Mouse (Mus musculus) limb, embryonic 12.5 days (tissue): ENCODE measurements around the gene Psmb9. TPM values are rescaled to one million over a fixed set of nuclear protein-coding genes. Genes with fewer than 3 reads are reported as not detected.
A peak's percentile ranks its signal among the peaks of the same experiment; 100 is the strongest.
"Not testable (repeated sequence)": the region's sequence is repeated elsewhere in the genome, so short reads cannot be mapped to it uniquely, and the experiment has no call there.

Experiments used
- ATAC-seq: fragments of 200-750 bp; cut with Nextera tagmentation; 2 replicates; pipeline ENCODE4 v1.8.0; 2017; ENCODE audit warnings: low read depth, moderate TSS enrichment; ENCODE audit not compliant: insufficient number of reproducible peaks, insufficient read depth, low FRiP score, low TSS enrichment
- H3K27ac ChIP-seq: fragments of 300-500 bp; sonication (generic); 2 replicates; pipeline ENCODE4 v1.5.1; 2016; ENCODE audit warnings: mild to moderate bottlenecking, moderate library complexity
- H3K27me3 ChIP-seq: fragments of 300-500 bp; sonication (generic); 2 replicates; pipeline ENCODE4 v1.6.1; 2016; ENCODE audit warnings: mild to moderate bottlenecking, moderate library complexity
- H3K36me3 ChIP-seq: fragments of 300-500 bp; sonication (generic); 2 replicates; pipeline ENCODE4 v1.6.1; 2016; ENCODE audit warnings: mild to moderate bottlenecking, moderate library complexity
- H3K4me1 ChIP-seq: fragments of 300-500 bp; sonication (generic); replicated peaks from 2 replicates; pipeline ENCODE4 v1.6.1; 2016
- H3K4me2 ChIP-seq: fragments of 300-500 bp; sonication (generic); 2 replicates; pipeline ENCODE4 v1.6.1; 2016; ENCODE audit warnings: mild to moderate bottlenecking, moderate library complexity
- H3K4me3 ChIP-seq: fragments of 300-500 bp; sonication (generic); replicated peaks from 2 replicates; pipeline ENCODE4 v1.5.1; 2016; ENCODE audit warnings: mild to moderate bottlenecking
- H3K9ac ChIP-seq: fragments of 300-500 bp; sonication (generic); replicated peaks from 2 replicates; pipeline ENCODE4 v1.6.1; 2016; ENCODE audit warnings: mild to moderate bottlenecking, moderate library complexity
- H3K9me3 ChIP-seq: fragments of 300-500 bp; sonication (generic); 2 replicates; pipeline ENCODE4 v1.6.1; 2016; ENCODE audit warnings: mild to moderate bottlenecking, moderate library complexity
- WGBS: fragments of 180-500 bp; shearing (Covaris S2); methylation state at CpG from one replicate; pipeline ENCODE4 v1.1.7; 2016; 5-methylcytosine and 5-hydroxymethylcytosine counted together
- polyA plus RNA-seq: library from polyadenylated mRNA; unstranded; fragments of >200 nt; fragmentation: Nextera tagmentation; extraction: Ambion mirVana; gene quantifications from 2 replicates; pipeline ENCODE4 v1.2.1, GENCODE M21; 2016

Psmb9 gene
- polyA plus RNA-seq, 1 experiment from 2014 or later = 2.4 TPM

- no peak for ATAC-seq
These were observed 32.0 kb downstream of the Psmb9 start for GRCm38 (mm10) chr17:34155534-34155933.

GRCm38 (mm10) chr17:34152923-34153322 is 34.6 kb downstream of the Psmb9 start, which contains the start of gene H2-DMb1:
Gene H2-DMb1, plus strand, starts transcription at chr17:34153072.
- H3K4me3 ChIP-seq = no peak within 1 kb of the TSS
- no peak within 1 kb of the TSS for H3K9ac ChIP-seq
- ATAC-seq = no peak
- 52% methylated on average over 4 of the region's 4 CpGs for WGBS
- no peak within 1 kb of the TSS for H3K27ac ChIP-seq
- no peaks in the 10 kb centered on the region for H3K9me3 ChIP-seq
- no peaks in the 10 kb centered on the region for H3K4me1 ChIP-seq
- H3K36me3 ChIP-seq = no peaks in the 10 kb centered on the region
- H3K4me2 ChIP-seq = no peak within 1 kb of the TSS
- H3K27me3 ChIP-seq = no peaks in the 10 kb centered on the region; the same call in 1 of the 2 replicates

More at GRCm38 (mm10) chr17:34155534-34155933, 32.0 kb downstream of the Psmb9 start:
- Histone ChIP-seq H3K4me3 (no peak overlapping the region), H3K4me2 (no peak overlapping the region), H3K27ac (no peak overlapping the region), H3K36me3 (no peaks in the 10 kb centered on the region), H3K9me3 (no peaks in the 10 kb centered on the region), H3K9ac (no peak overlapping the region), H3K4me1 (no peaks in the 10 kb centered on the region), H3K27me3 (peaks cover 7% of the 10 kb centered on the region)
- 61% methylated on average over 5 of the region's 5 CpGs for WGBS

DNA sequence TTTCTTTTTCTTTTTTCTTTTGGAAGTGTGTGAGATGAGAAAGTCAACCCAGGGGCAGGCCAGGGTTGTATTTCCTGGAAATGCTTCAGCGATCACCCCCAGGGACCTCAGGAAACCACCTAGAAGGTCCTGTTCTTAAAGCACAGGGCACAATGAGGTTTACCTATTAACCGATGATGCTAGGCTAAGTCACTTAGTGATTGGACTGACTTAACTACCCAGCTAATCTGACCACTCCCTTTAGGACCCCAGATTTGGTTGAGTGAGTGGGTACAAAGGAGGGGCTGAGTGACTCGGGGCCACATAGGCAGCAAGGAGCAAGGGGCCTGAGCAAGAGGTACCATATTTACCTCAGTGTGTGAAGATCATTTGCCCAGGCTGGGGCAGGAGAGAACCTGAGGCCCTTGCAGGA is 42.6 kb downstream of the Psmb9 start:
- Histone ChIP-seq H3K27me3 (peaks cover 16% of the 10 kb centered on the region), H3K36me3 (no peaks in the 10 kb centered on the region), H3K4me2 (no peak overlapping the region), H3K9me3 (no peaks in the 10 kb centered on the region), H3K4me1 (peaks cover 14% of the 10 kb centered on the region), H3K4me3 (no peak overlapping the region), H3K27ac (no peak overlapping the region), H3K9ac (no peak overlapping the region)
- no peak for ATAC-seq
- WGBS = 83% methylated on average over 3 of the region's 3 CpGs

DNA sequence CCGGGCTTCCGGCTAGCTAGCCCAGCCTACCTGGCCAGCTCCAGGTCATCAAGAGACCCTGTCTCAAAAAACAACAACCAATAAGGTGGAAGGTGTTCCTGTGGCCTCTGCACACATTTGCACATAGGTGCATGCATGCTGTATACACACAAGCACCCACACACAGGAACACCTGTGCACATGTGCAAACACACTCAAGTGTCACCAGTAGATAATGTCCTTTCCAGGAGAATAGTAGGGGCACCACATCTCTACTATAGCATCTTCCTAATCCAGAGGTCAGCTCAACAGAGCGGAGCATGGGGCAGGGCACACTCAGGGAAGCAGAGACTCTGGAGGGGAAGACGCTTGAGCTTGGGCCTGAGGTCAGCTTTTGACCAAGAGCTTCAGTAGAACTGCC is 43.3 kb downstream of the Psmb9 start:
- H3K4me2 ChIP-seq, H3K27ac ChIP-seq, H3K36me3 ChIP-seq, H3K9me3 ChIP-seq, ATAC-seq, H3K9ac ChIP-seq, H3K4me3 ChIP-seq: not testable (repeated sequence)
- WGBS = 85% methylated on average over 4 of the region's 4 CpGs
- H3K27me3 ChIP-seq = peaks cover 24% of the 10 kb centered on the region
- peaks cover 17% of the 10 kb centered on the region for H3K4me1 ChIP-seq

- Histone ChIP-seq H3K27ac (no peak overlapping the region), H3K4me1 (peaks cover 22% of the 10 kb centered on the region), H3K27me3 (peaks cover 31% of the 10 kb centered on the region), H3K9ac (no peak overlapping the region), H3K36me3 (no peaks in the 10 kb centered on the region), H3K9me3 (no peaks in the 10 kb centered on the region), H3K4me3 (no peak overlapping the region), H3K4me2 (no peak overlapping the region)
- ATAC-seq = no peak
- 67% methylated on average over 4 of the region's 5 CpGs for WGBS
These were observed 44.1 kb downstream of the Psmb9 start for GRCm38 (mm10) chr17:34143461-34143860.

DNA sequence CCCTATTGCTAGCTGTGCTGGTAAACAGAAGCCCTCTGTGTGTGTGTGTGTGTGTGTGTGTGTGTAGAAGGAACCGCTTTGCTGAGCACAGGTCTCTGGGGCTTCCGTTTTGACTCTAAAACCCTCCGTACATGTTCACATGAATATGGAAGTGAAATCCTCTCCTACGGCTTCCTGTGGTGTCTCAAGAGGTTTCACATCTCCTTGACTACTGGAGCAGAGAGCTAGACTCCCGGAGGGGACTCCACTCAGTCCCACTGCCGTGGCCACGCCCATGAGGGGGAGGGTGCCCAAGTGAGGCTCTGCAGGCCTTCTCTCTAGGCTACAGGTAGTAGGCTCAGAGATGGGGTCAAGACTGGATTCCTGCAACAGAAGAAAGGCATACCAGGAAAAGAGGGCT is 44.5 kb downstream of the Psmb9 start, which contains the start of gene H2-DMb2:
Gene H2-DMb2, plus strand, starts transcription at position 275 of the 400 bp plus-strand sequence.
- 42% methylated on average over 7 of the region's 7 CpGs for WGBS
- peaks cover 22% of the 10 kb centered on the region for H3K4me1 ChIP-seq
- no peaks in the 10 kb centered on the region for H3K36me3 ChIP-seq
- H3K27me3 ChIP-seq = peaks cover 36% of the 10 kb centered on the region
- no peak within 1 kb of the TSS for H3K27ac ChIP-seq
- H3K9me3 ChIP-seq = no peaks in the 10 kb centered on the region
- H3K4me3 ChIP-seq = no peak within 1 kb of the TSS
- H3K4me2 ChIP-seq = no peak within 1 kb of the TSS
- ATAC-seq = no peak
- no peak within 1 kb of the TSS for H3K9ac ChIP-seq

DNA sequence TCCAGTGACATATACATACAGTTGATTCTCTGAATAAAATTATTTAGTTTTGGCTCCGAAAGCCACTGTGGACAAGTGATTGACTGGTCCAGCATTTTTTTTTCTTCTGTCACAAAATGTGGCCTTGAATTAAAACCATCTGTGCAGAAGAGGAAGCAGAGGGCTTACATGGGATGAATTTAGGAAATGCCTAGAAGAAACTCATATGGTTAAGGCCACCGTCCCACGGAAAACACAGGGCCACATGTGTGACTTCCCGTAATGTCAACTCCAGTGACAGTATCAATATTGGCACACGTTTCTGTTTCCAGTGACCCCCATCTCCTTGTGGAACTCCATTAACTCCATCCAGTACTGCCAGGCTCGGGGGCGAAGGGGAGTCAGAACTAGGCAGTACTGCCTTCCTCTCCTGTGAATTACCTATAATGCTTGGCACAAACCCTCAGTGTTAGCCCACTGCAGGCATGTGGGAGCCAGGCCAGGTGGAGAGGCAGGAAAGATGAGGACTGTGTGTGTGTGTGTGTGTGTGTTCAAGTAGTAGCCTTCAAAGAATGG is 45.0 kb downstream of the Psmb9 start:
- WGBS = 49% methylated on average over 7 of the region's 7 CpGs
- Histone ChIP-seq H3K4me2 (no peak overlapping the region), H3K9ac (no peak overlapping the region), H3K4me3 (no peak overlapping the region), H3K27ac (no peak overlapping the region), H3K27me3 (peaks cover 41% of the 10 kb centered on the region), H3K36me3 (no peaks in the 10 kb centered on the region), H3K9me3 (no peaks in the 10 kb centered on the region), H3K4me1 (peaks cover 22% of the 10 kb centered on the region)
- no peak; the same call in 1 of the 2 replicates for ATAC-seq

DNA sequence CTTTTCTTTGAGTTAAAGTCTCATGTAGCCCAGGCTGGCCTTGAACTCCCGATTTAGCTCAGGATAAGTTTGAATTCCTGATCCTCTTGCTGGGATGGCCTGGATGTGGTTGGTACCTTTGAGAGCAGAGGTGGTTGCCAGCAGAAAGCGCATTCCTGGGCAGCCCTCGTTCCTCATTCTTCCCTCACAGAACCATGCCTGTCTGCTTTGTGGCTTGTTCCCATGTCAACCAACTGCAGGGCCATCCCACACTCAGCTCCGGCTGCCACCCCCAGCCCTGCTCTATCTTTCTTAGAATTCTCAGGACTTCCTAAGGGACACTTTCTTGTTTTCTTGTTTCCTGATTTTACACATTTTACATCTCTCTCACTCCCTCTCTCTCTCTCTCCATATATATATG is 46.1 kb downstream of the Psmb9 start:
- 60% methylated on average over 4 of the region's 4 CpGs for WGBS
- no peak for ATAC-seq
- peaks cover 51% of the 10 kb centered on the region for H3K27me3 ChIP-seq

GRCm38 (mm10) chr17:34140240-34140639 is 47.3 kb downstream of the Psmb9 start:
- no peaks in the 10 kb centered on the region for H3K9me3 ChIP-seq
- H3K9ac ChIP-seq = no peak overlapping the region
- H3K36me3 ChIP-seq = no peaks in the 10 kb centered on the region
- peak overlapping the region; percentile 63; the same call in 1 of the 2 replicates for H3K4me2 ChIP-seq
- 11% methylated on average over 5 of the region's 5 CpGs for WGBS
- peaks cover 29% of the 10 kb centered on the region for H3K4me1 ChIP-seq
- ATAC-seq = no peak
- H3K27me3 ChIP-seq = peaks cover 55% of the 10 kb centered on the region
- no peak overlapping the region for H3K4me3 ChIP-seq
- H3K27ac ChIP-seq = no peak overlapping the region

More for the DNA sequence above, 46.1 kb downstream of the Psmb9 start:
- Histone ChIP-seq H3K4me3 (no peak overlapping the region), H3K9me3 (no peaks in the 10 kb centered on the region), H3K4me1 (peaks cover 22% of the 10 kb centered on the region), H3K4me2 (no peak overlapping the region), H3K36me3 (no peaks in the 10 kb centered on the region), H3K27ac (no peak overlapping the region), H3K9ac (no peak overlapping the region)

- no peak for ATAC-seq
- Histone ChIP-seq H3K9me3 (no peaks in the 10 kb centered on the region), H3K4me2 (peak overlapping the region; percentile 63), H3K4me1 (peaks cover 29% of the 10 kb centered on the region), H3K36me3 (no peaks in the 10 kb centered on the region), H3K27me3 (peaks cover 55% of the 10 kb centered on the region), H3K27ac (no peak overlapping the region), H3K9ac (no peak overlapping the region; the same call in 1 of the 2 replicates), H3K4me3 (peak overlapping the region; percentile 34)
- 1% methylated on average over 16 of the region's 16 CpGs for WGBS
These were observed 48.1 kb downstream of the Psmb9 start for GRCm38 (mm10) chr17:34139416-34139815.

DNA sequence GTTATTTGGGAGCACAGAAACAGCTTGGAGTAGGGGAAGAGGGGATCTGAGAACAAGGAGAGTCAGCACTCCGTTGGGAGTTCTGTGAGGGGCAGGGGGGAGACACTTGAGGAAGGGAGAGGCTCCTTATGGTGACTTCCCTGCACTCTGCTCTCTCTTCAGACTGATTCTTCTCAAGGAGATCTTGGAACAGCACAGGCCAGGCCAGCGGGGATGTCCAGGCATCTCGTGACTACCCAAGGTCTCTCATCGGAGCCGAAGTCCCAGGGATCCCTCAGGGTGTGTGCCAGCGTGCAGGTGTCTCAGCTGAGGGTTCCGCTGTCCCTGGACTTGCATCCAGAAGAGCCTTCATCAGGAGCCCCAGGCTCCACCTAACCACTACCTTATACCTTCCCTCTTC is 48.9 kb downstream of the Psmb9 start:
- peak overlapping the region; percentile 63; the same call in 1 of the 2 replicates for H3K4me2 ChIP-seq
- WGBS = 84% methylated on average over 7 of the region's 7 CpGs
- no peak overlapping the region for H3K27ac ChIP-seq
- ATAC-seq = no peak
- H3K27me3 ChIP-seq = peaks cover 55% of the 10 kb centered on the region
- peaks cover 29% of the 10 kb centered on the region for H3K4me1 ChIP-seq
- no peaks in the 10 kb centered on the region for H3K36me3 ChIP-seq
- H3K4me3 ChIP-seq = no peak overlapping the region
- H3K9me3 ChIP-seq = no peaks in the 10 kb centered on the region
- no peak overlapping the region for H3K9ac ChIP-seq

GRCm38 (mm10) chr17:34137601-34138000 is 50.0 kb downstream of the Psmb9 start:
- H3K36me3 ChIP-seq = no peaks in the 10 kb centered on the region
- peaks cover 21% of the 10 kb centered on the region for H3K4me1 ChIP-seq
- H3K27ac ChIP-seq = no peak overlapping the region
- no peak overlapping the region for H3K9ac ChIP-seq
- H3K9me3 ChIP-seq = no peaks in the 10 kb centered on the region
- H3K27me3 ChIP-seq = peaks cover 55% of the 10 kb centered on the region
- H3K4me3 ChIP-seq = no peak overlapping the region
- WGBS = 64% methylated on average over 7 of the region's 7 CpGs
- no peak for ATAC-seq
- H3K4me2 ChIP-seq = no peak overlapping the region
